Mouse (Mus musculus): ENCODE measurements around the gene Fyttd1.
"Not testable (repeated sequence)": the region's sequence is repeated elsewhere in the genome, so short reads cannot be mapped to it uniquely, and the experiment has no call there.

Fyttd1 gene

DNA sequence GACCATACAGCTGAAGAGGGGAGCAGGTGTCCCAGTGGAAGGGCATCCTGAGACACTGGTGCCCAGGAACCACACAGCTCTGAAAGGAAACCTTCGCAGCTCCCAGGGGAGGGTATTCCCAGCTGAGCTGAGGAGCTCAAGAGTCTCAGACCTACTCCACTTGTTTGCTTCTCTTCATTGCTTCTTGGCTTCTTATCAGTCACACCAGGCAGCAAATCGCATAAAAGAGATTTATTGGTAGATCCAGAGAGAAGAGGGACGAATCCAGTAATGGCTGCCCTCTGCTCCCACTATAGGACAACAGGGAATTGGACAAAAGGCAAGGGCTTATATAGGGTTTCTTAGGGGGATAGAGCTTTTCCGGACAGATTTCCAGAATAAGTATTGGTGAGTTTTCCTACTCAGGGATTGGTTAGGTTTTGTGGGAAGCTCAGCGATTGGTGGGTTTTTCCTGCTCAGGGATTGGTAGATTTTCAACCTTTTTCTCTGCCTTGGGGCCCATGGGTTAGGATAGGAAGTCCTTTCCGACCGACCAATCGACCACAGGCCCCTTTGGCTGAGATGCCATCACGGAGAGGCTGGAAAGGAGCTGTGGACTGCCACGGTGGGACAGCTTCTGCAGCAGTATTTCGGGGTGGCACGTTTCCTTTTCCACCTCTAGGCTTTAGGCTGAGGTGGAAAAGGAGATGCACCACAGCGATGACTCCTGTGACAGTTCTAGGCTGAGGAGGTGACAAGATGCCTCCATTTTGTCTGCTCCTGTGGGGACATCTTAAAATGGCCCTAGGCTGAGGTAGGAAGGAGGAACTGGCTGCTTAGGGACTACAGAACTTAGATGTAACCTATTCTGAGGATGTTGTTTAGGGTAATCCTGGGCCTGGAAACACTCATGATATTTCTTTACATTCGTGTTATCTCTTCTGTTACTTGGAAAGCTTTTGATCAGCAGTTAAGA, 1.9 kb downstream of the Fyttd1 start:
- DNase-seq = no peak

GRCm38 (mm10) chr16:32881538-32881937, 4.2 kb downstream of the Fyttd1 start:
- no peak for DNase-seq

- no peak for DNase-seq
These were observed 10.7 kb downstream of the Fyttd1 start for GRCm38 (mm10) chr16:32887996-32888395.

GRCm38 (mm10) chr16:32889881-32890280, 12.6 kb downstream of the Fyttd1 start:
- no peak for DNase-seq

GRCm38 (mm10) chr16:32896126-32896525, 18.8 kb downstream of the Fyttd1 start:
- DNase-seq = no peak

- no peak for DNase-seq
These were observed 24.2 kb downstream of the Fyttd1 start for GRCm38 (mm10) chr16:32901360-32902050.

DNA sequence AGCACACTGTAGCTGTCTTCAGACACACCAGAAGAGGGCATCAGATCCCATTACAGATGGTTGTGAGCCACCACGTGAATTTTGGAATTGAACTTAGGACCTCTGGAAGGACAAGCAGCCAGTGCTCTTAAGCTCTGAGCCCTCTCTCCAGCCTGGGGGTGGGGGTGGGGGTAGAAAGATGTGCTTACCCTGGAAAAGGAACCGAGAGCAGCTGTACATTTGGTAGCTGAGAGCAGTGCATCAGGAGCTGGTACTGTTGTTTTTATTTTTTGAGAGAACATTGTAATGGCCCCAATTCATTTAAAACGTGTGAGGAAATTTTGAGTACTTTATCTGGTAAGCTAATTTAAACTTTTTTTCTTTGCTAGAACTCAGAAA, 24.7 kb downstream of the Fyttd1 start:
- DNase-seq = no peak

DNA sequence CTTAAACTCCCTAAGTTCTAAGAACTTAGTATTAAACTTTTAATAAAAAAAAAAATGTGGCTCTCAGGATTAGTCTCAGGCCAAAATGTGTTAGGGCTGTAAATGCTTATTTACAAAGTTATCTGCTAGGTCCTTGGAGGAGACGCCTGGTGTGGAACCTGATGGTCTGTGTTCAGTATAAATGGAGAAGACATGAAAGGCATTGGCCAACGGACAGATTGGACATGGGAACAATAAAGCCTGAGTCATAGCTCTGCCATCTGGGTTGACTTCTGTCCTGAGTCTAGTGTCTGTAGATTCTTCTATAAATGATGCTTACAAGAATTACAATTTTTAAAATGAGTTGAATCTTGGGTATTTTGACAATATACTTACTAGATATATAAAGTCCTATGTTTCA, 28.9 kb downstream of the Fyttd1 start:
- DNase-seq = no peak

GRCm38 (mm10) chr16:32906727-32907126, 29.4 kb downstream of the Fyttd1 start:
- no peak for DNase-seq

GRCm38 (mm10) chr16:32913212-32913611, 35.9 kb downstream of the Fyttd1 start:
- DNase-seq = no peak

- peak; percentile 94 for DNase-seq
These were observed 36.9 kb downstream of the Fyttd1 start, which contains the start of gene Lrch3 for GRCm38 (mm10) chr16:32913937-32914881. Gene Lrch3 (plus strand): TSS chr16:32914100.

- DNase-seq = no peak
These were observed 38.2 kb downstream of the Fyttd1 start for GRCm38 (mm10) chr16:32915292-32916068.

DNA sequence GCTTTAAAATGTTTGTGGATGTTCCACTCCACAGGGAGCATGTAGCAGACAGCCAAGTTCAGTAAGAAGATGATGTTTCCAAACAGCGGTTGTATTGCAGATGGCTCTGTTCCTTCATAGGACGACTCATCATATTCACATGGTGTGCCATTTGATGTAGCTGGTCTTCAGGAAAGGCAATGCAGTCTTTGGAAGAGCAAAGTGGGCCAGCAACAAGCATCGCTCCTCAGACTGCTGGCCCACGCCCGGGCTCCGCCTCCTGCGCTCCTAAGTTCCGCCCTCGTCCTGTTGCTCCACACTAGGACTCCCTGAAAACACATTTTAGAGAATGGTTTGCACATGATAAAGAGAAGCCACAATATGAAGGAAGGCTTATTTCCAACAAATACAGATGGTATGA, 49.3 kb downstream of the Fyttd1 start:
- DNase-seq = not testable (repeated sequence)

DNA sequence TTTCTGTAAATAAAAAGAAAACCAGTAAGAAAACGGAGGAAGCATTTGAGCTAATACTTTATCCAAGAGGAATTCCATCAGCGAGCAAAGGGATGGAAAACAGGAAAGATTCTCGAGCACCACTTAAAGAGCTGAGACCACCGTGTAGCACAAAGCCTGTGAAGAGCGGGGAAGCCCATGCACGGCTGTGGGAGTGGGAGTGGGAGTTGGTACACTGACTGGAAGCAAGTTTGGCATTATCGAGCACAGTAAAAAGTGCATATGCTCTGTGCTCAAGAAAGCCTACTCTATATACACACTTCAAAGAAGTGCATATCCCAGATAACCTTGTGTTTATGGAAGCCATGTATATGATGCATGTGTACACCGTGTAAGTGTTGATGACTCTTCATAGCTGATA, 49.7 kb downstream of the Fyttd1 start:
- peak; percentile 13 for DNase-seq

- no peak for DNase-seq
These were observed 52.6 kb downstream of the Fyttd1 start for GRCm38 (mm10) chr16:32929918-32930317.

GRCm38 (mm10) chr16:32934470-32934869, 57.2 kb downstream of the Fyttd1 start:
- no peak for DNase-seq

DNA sequence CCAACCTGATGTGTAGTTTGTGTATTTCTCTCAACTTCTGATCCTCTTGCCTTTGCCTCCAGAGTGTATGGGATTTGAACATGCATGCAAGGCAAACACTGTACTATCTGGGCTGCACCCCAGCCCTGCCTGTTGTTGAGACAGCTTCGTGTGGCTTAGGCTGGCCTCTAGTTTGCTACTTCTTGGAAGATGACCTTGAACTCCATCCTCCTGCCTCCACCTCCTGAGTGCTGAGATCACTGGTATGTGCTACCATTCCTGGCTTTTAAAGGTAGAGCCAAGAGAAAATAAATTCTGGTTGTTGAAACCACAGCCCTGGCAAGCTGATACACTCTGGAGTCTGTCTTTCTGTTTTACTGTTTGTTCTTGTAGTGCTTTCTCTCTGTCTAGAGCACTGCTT, 57.8 kb downstream of the Fyttd1 start:
- DNase-seq = no peak

DNA sequence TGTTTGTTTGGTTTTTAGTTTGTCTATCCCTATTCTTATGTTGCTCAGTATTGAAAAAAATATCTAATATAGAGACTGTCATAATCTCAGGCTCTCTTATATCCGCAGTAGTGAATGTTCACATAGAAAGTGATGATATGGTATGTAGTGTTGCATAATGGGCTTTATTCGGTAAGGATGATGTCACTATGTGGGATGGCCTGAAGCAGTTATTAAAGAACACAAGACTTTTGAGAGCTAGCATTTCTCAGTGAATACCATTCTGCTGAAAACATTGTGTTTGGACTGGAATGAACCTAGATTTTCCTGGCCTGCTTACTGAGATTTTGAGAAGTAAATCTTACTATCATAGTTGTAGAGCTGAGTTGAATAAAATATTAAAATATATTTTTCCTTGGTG, 60.1 kb downstream of the Fyttd1 start:
- no peak for DNase-seq

DNA sequence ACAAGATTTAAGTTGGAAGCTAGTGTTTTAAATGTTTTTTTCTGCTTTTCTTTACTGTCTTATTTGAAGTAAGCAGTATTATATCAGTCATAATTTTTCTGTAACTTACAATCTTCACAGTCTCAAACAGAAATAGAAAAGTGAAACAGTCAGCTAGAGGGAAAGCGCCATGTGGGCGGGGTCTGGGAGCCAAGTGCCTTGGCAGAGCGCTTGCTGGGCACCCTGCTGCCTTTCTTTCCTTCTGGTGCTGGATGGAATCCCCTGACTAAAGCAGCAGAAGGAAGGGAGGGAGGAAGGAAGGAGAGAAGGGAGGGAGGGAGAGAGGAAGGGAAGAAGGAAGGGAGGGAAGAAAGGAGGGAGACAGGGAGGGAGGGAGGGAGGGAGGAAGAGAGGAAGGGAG, 62.0 kb downstream of the Fyttd1 start:
- peak; percentile 56 for DNase-seq

DNA sequence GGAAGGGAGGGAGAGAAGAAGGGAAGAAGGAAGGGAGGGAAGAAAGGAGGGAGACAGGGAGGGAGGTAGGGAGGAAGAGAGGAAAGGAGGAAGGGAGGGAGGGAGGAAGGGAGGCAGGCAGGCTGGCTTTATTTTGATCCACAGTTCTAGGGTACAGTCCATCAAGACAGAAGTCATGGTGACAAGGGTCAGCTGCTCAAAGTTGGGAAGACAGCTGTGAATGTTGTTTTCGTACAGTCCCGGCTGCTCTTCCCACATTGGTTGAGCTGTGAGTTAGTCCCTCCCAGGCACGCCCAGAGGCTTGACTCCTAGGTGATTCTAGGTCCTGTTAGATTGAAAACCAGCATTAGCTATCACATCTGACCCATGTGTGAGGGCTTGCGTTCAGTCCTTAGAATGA, 62.4 kb downstream of the Fyttd1 start:
- DNase-seq = not testable (repeated sequence)

DNA sequence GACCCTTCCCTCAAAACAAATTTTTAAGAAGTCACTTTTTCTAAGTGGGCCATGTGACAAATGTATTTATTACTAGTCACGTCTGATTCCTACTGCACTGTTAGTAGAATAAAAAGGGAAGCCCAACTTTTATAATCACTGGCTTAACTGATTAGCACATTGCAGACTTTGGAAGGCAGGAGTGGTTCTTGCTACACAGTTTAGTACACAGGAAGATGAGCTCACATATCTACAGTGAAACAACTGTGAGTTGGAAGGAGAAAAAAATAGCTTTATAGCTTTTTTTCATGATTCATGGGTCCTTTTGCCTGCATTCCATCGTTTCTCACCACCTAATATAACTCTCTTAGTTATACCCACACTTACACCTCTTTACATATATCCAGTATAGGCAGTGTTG, 63.9 kb downstream of the Fyttd1 start:
- DNase-seq = not testable (repeated sequence)

DNA sequence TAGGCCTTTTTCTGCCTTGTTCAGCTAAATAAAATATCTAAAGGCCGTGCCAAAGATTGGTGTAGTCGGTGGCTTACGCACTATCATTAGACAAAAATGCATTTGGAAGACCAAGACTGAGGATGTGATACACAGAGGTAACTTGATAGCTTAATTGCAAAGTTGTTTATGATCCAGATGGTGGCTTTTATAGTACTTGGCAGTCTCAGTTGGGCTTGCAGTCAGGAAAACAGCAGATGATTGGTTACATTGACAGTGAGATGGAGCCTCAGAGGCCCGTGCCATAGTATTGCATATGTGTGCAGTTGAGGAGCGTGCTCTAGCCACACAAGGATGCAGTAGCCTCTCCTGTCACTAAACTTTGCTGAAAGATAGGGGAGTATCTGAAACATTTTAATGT, 65.4 kb downstream of the Fyttd1 start:
- no peak for DNase-seq
